Mouse (Mus musculus) colon, adult 2 months (tissue): Measurements from ENCODE around the gene Zfp27. TPM values are rescaled to one million over a fixed set of nuclear protein-coding genes. Genes with fewer than 3 reads are reported as not detected.

Experiments used
- polyA plus RNA-seq: library from polyadenylated mRNA; depleted of rRNA; stranded (reverse); fragments of >200 nt; gene quantifications from 2 replicates; pipeline ENCODE4 v1.2.3, GENCODE M21; 2012; rRNA removed

Zfp27 gene
- polyA plus RNA-seq: 1.3 and 1.7 TPM in 2 replicates

DNA sequence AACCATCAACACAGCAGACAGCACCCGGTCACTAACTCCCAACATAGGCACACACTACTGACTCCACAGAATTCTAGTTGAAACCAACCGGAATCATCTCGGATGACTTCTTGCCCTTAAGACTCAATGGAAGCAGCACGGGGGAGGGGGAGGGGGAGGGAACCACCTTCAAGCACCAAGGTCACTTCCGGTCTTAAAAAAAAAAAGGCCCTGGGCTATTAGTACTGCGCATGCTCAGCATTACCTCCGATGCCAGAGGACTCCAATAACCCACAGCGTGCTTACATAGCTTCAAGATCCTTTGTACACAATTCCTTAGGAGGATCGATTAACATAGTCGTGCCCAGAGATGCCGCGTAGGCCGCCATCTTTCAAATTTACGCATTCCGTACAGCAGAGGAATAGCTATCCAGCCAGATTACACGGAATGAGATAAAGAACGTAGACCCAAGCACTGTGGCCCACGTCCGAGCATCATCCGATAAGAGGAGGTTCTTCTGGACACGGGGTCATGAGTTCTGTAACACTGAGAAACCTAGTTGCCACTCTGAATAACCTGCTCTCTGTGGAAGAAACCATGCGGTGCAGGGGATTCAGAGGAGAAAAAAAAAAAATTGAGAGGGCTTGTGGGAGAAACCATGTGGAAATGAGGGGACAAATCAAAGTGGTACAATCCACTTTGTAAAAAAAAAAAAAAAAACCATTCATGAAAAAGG is at the start of gene Zfp27:
Zfp27 (minus strand) TSS at position 607 of the 716 bp plus-strand sequence.

DNA sequence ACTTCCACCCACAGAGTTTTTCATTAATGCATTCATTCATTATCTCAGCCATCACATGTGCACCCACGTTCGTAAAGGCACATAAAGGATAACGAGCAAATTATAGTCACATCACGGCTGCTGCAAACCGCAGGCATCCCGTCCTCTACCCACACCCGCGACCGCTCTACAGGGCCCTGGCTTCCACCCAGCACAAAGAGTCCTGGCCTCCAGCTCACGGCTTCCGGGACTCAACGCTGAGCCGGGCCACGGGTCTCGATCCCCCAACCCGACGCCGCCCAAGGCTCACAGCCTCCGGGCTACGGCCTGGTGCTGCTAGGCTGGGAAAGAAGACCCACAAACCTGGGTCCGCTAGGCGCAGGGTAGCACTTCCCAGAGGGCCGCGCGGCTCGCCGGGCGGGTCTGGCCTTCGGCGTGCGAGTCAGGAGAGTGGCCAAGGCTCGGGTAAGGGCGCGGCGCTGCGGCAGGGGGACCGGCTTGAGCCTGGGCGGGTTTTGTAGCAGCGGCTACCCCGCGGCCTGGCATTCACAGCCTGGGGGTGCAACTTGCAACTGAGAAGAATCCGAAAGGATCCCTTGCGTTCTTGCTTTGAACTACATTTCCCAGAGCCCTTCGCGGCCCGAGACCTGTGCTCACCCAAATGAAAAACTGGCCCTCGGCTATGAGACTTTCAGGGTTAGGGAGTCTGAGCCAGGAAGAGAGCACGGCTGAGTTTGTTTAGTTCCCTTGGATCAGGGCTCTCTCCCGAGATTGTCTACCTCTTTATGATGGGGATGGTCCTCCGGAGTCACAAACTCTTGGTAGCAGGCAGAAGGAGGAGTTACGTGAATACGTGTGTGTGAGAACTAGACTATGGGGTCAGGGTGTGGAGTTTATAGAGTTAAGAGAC is 47.4 kb upstream of the Zfp27 start, which contains the start of gene Zfp74:
Zfp74 (minus strand) TSS at position 577 of the 889 bp plus-strand sequence.

DNA sequence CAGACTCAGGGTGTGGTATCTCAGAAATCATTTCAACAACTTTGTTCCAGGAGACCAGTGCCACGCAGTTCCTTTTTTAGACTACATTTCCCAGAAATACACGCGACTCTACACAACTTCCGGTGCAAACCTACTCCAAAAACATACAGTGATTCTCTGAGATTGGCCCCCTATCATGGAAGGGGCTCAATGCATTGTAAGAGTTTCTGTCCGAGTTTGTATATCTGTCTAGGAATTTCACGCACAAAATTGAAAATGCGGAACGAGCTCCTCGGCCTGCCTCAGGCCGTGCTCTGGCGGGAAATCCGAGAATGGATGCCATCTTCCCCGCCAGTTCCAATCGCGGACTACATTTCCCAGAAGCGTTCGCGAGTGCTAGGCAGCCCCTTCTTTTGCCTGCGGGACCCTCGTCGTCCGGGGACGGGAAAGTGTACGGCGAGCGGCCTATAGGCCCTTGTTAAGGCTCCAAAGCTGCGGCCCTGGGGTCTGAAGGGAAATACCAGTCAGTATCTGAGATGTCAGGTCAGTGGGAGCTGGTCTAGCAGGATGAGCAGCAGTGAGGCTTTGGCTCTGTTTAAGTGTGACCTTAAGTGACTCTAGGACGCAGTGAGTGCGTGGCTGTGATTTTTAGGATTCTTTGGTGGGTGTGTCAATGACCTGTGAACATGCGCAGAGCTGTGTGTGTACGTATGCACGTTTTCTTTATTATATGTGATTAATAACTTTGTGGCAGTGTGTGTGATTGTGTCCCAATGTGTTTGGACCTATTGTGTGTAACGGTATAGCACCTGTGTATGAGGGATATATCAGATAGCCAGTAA is 2.0 kb upstream of the Zfp27 start, which contains the start of gene Zfp383:
Zfp383 (plus strand) TSS at position 94 of the 821 bp plus-strand sequence.

DNA sequence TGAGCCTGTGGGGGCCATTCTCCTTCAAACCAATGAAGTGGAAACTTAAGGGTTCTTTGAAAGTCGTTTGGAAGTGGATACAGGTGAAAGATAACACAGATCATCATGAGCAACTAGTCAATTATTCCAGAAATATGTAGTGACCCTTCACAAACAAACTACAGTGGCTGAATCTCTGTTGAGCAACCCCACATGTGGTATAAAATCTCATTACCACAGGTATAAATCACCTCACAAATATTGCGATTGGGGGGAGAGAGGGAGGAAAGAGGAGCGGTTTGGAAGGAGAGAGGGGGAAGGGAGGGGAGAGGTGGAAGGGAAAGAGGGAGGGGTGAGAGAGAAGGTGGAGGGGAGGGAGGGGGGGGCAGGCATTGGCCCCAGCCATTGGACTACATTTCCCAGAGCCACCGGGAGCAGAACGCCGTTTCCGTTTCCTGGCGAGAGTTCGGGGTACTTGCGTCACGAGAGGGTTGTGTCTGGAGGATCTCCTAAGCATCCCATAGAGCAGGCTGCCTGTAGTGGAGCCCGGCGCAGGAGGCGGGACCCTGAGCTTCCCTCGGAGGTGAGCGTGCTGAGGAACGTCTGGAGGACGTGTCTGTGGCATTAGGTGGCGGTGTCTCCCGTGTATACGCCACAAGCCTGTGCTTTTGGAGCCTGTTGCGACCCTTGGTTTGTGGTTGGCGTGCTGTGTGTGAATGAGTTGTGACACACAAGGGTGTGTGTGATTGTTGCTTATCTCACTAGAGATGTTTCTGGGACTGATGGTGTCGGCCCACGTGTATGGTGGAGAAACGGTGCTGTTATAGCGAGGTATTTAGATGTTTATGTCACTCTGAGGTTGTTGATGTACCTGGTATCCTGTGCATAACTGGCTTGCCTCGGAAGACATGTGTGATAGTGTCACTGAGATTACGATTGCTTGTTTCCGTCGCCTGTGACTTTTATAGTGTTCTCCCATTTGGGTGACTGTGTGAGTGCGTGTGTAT is 46.5 kb downstream of the Zfp27 start, which contains the start of gene Zfp420:
Zfp420 (plus strand) TSS at position 448 of the 986 bp plus-strand sequence.

DNA sequence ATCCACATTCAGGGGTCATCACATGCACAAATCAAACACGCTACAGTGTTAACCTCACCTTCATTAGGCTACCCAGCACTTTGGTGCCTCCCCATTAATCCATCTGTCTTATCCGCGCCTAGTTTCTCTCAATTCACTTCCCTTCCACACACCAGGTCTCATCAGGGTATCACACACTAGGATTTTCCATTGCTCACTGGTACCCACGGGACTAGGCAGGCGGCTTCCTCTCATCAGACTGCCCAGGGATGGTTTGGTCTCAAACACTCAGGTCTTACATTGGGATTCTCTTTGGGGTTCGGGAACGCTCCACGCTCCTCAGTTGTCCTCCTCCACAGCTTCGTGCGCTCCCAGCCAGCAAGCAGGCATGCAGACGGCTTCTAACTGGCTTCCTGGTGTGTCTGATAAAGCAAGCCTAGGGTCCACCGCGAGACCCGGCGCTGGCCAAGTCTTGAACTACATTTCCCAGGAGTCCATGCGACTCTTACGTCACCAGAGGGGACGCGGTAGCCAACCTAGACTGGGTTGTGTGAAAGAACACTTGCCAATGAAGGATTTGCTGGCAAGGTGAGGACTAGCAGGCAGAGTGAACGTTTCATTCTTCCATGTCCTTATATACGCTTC is 53.0 kb downstream of the Zfp27 start, which contains the start of gene Zfp940:
Zfp940 (minus strand) TSS at position 451 of the 624 bp plus-strand sequence.

Other genes starting within 250 kb of the Zfp27 start
- 0.08 TPM in 1 of 2 replicates, not detected in the other for gene Catsperg2, start 179.5 kb downstream of the Zfp27 start, polyA plus RNA-seq
- gene Zfp84, start 138.0 kb downstream of the Zfp27 start, polyA plus RNA-seq: 2.6 and 3.2 TPM in 2 replicates
- 1.4 TPM in 2 replicates for gene Zfp30, start 122.6 kb downstream of the Zfp27 start, polyA plus RNA-seq
- 1.1 and 1.8 TPM in 2 replicates for gene Zfp790, start 90.5 kb downstream of the Zfp27 start, polyA plus RNA-seq
- 0.09 and 0.12 TPM in 2 replicates for gene Zfp940, start 52.9 kb downstream of the Zfp27 start, polyA plus RNA-seq
- gene Zfp420, start 46.6 kb downstream of the Zfp27 start, polyA plus RNA-seq: 0.28 and 0.47 TPM in 2 replicates
- gene Zfp383, start 1.7 kb upstream of the Zfp27 start, polyA plus RNA-seq: 0.35 and 0.44 TPM in 2 replicates
- gene Zfp74, start 47.5 kb upstream of the Zfp27 start, polyA plus RNA-seq: 2.6 and 6.7 TPM in 2 replicates
- gene Zfp568, start 77.4 kb upstream of the Zfp27 start, polyA plus RNA-seq: 3.8 and 4.0 TPM in 2 replicates
- 1.1 and 1.2 TPM in 2 replicates for gene Zfp14, start 144.8 kb upstream of the Zfp27 start, polyA plus RNA-seq
- gene Zfp82, start 166.3 kb upstream of the Zfp27 start, polyA plus RNA-seq: 0.29 and 0.35 TPM in 2 replicates
- gene Gm26920, start 183.8 kb upstream of the Zfp27 start, polyA plus RNA-seq: not detected in 2 replicates
- 0.57 and 1.9 TPM in 2 replicates for gene Zfp566, start 184.0 kb upstream of the Zfp27 start, polyA plus RNA-seq
- gene Zfp260, start 188.2 kb upstream of the Zfp27 start, polyA plus RNA-seq: 7.9 and 8.4 TPM in 2 replicates
- gene Zfp382, start 215.4 kb upstream of the Zfp27 start, polyA plus RNA-seq: 0.38 and 1.9 TPM in 2 replicates